Mouse (Mus musculus) urinary bladder, adult 18-20 months (tissue): ENCODE data around the gene Mrpl23.

Experiments used
- DNase-seq, 2 experiments: peaks; one replicate each; pipeline ENCODE4 v3.0.0; 2022; ENCODE audit warnings: low spot score in 2 of 2, mixed read lengths in 2 of 2

Mrpl23 gene

GRCm38 (mm10) chr7:142552591-142553416 lies 20.3 kb downstream of the Mrpl23 start:
- DNase-seq = no peak

- DNase-seq = no peak
These were observed 21.2 kb downstream of the Mrpl23 start for GRCm38 (mm10) chr7:142553417-142554335.

GRCm38 (mm10) chr7:142554625-142555024 lies 22.1 kb downstream of the Mrpl23 start:
- DNase-seq = no peak

- no peak for DNase-seq
These were observed 23.0 kb downstream of the Mrpl23 start for GRCm38 (mm10) chr7:142555366-142556088.

GRCm38 (mm10) chr7:142556089-142556476 lies 23.6 kb downstream of the Mrpl23 start:
- no peak for DNase-seq

GRCm38 (mm10) chr7:142557696-142558095 lies 25.2 kb downstream of the Mrpl23 start:
- no peak for DNase-seq

GRCm38 (mm10) chr7:142558511-142559146 lies 26.1 kb downstream of the Mrpl23 start:
- DNase-seq = no peak

GRCm38 (mm10) chr7:142559651-142560175 lies 27.2 kb downstream of the Mrpl23 start:
- no peak for DNase-seq

GRCm38 (mm10) chr7:142560942-142561855 lies 28.7 kb downstream of the Mrpl23 start:
- DNase-seq = no peak

- DNase-seq = no peak
These were observed 29.4 kb downstream of the Mrpl23 start for GRCm38 (mm10) chr7:142561856-142562404.

- no peak for DNase-seq
These were observed 30.7 kb downstream of the Mrpl23 start for GRCm38 (mm10) chr7:142563168-142563567.

GRCm38 (mm10) chr7:142564955-142565643 lies 32.6 kb downstream of the Mrpl23 start:
- DNase-seq = no peak

- DNase-seq = no peak
These were observed 34.0 kb downstream of the Mrpl23 start for GRCm38 (mm10) chr7:142566512-142566911.

- DNase-seq = no peak
These were observed 36.5 kb downstream of the Mrpl23 start for GRCm38 (mm10) chr7:142568985-142569384.

- DNase-seq = no peak
These were observed 38.1 kb downstream of the Mrpl23 start for GRCm38 (mm10) chr7:142570565-142570964.

- no peak for DNase-seq
These were observed 39.2 kb downstream of the Mrpl23 start for GRCm38 (mm10) chr7:142571458-142572220.

- no peak for DNase-seq
These were observed 39.9 kb downstream of the Mrpl23 start for GRCm38 (mm10) chr7:142572343-142572742.

- no peak for DNase-seq
These were observed 40.5 kb downstream of the Mrpl23 start for GRCm38 (mm10) chr7:142572992-142573391.
